Mouse (Mus musculus) left cerebral cortex, postnatal 25 days (tissue): ENCODE data around the gene Zfp263. TPM values are rescaled to one million over a fixed set of nuclear protein-coding genes. Genes with fewer than 3 reads are reported as not detected.

ENCODE experiments used
- total RNA-seq, 2 experiments: library from RNA; stranded (reverse); gene quantifications; 2 replicates each; pipeline ENCODE4 v1.2.3; 2021

The Zfp263 gene
- total RNA-seq, 2 experiments from 2014 or later: 14.8 to 19.4 TPM

Other genes with a start within 250 kb of the Zfp263 start
- not detected for gene Olfr161, start 153.1 kb upstream of the Zfp263 start, total RNA-seq
- not detected for gene Mefv, start 26.0 kb upstream of the Zfp263 start, total RNA-seq
- gene Olfr15, start 86.8 kb downstream of the Zfp263 start, total RNA-seq: not detected
- 1 to 10 TPM; 4.7 to 5.0 TPM for gene Zfp174, start 103.2 kb downstream of the Zfp263 start, total RNA-seq
- 100 to 1,000 TPM; 126 to 140 TPM for gene Naa60, start 128.3 kb downstream of the Zfp263 start, total RNA-seq
- 10 to 100 TPM; 23.8 to 24.5 TPM for gene Zfp597, start 140.5 kb downstream of the Zfp263 start, total RNA-seq
- gene Gm20695, start 140.6 kb downstream of the Zfp263 start, total RNA-seq: under 1 TPM in 1 of 2 experiments, not detected in 1; 0.41 TPM
- gene 1700037C18Rik, start 164.6 kb downstream of the Zfp263 start, total RNA-seq: 10 to 100 TPM in 1 of 2 experiments, 1 to 10 TPM in 1; 4.9 to 11.0 TPM
- gene Cluap1, start 164.7 kb downstream of the Zfp263 start, total RNA-seq: 10 to 100 TPM; 27.0 to 29.9 TPM
- gene Nlrc3, start 232.5 kb downstream of the Zfp263 start, total RNA-seq: 1 to 10 TPM; 1.8 to 2.2 TPM